Comparison of ENCODE assay signal across 9 mouse cellular contexts in genomic region chr12:69129634-69130310, GRCm38 (mm10). TPM values are rescaled to one million over a fixed set of nuclear protein-coding genes. Genes with fewer than 3 reads are reported as not detected.
A peak's percentile ranks its signal among the peaks of the same experiment; 100 is the strongest.
DNase-seq lines count a peak whose midpoint lies in the region; ATAC-seq and TF ChIP-seq lines count a peak whose summit lies in the region.
"Had no signal": no experiment of that assay in that cellular context is flagged by ENCODE, and none has a peak within 500 bp of the region (broad histone marks: within the 10 kb centered on the region; RNA-seq: fewer than 3 reads in every experiment).

No protein-coding gene starts in this region.

- no peak overlapping the region for H3K4me3 ChIP-seq in forebrain, embryonic 14.5 days (ENCODE audit: low read depth, low read length)
- H3K4me3 ChIP-seq in forebrain, embryonic 16.5 days (replicated peaks; ENCODE audit: low read length) = no peak overlapping the region
- 0 out of 2 replicates have a peak overlapping the region, but pooled peaks have one; percentile 7 for H3K4me3 ChIP-seq in spleen, adult 2 months (ENCODE audit: extremely low read depth, insufficient read depth, insufficient read length)
- H3K4me3 ChIP-seq in intestine, embryonic 16.5 days (ENCODE audit: low read length) = peak overlapping the region; percentile 26; the same call in 1 of the 2 replicates
- peak overlapping the region; percentile 39 for H3K4me3 ChIP-seq in small intestine, adult 2 months (ENCODE audit: low read depth, low read length)

- no peak for TF ChIP-seq CTCF in spleen, adult 2 months (IDR thresholded peaks at IDR 0.05; ENCODE audit: extremely low read depth, insufficient read depth, insufficient read length, insufficient replicate concordance)
- TF ChIP-seq CTCF in small intestine, adult 2 months (IDR thresholded peaks at IDR 0.05; ENCODE audit: extremely low read depth, insufficient read length, insufficient replicate concordance, low read depth, low read length) = no peak

- H3K27me3 ChIP-seq in forebrain, embryonic 14.5 days (replicated peaks; ENCODE audit: control insufficient read depth, insufficient read depth, low read length) = no peaks in the 10 kb centered on the region
- no peaks in the 10 kb centered on the region for H3K27me3 ChIP-seq in forebrain, embryonic 16.5 days (replicated peaks; ENCODE audit: control insufficient read depth, insufficient read depth, low read length)
- H3K27me3 ChIP-seq in spleen, adult 2 months (ENCODE audit: control insufficient read depth, insufficient read depth, low read length) = no peaks in the 10 kb centered on the region
- H3K27me3 ChIP-seq in intestine, embryonic 16.5 days (replicated peaks; ENCODE audit: control insufficient read depth, insufficient read depth, low read length) = no peaks in the 10 kb centered on the region
- no peaks in the 10 kb centered on the region for H3K27me3 ChIP-seq in small intestine, adult 2 months (ENCODE audit: control insufficient read depth, insufficient read depth, low read length)
- H3K27me3 ChIP-seq: CH12.LX had no signal

- H3K36me3 ChIP-seq in forebrain, embryonic 14.5 days (ENCODE audit: control insufficient read depth, insufficient read depth, low read length) = no peaks in the 10 kb centered on the region
- H3K36me3 ChIP-seq in forebrain, embryonic 16.5 days (ENCODE audit: control insufficient read depth, insufficient read depth) = no peaks in the 10 kb centered on the region
- no peaks in the 10 kb centered on the region for H3K36me3 ChIP-seq in spleen, adult 2 months (ENCODE audit: control insufficient read depth, insufficient read depth, low read length)
- no peaks in the 10 kb centered on the region for H3K36me3 ChIP-seq in intestine, embryonic 16.5 days (ENCODE audit: control insufficient read depth, insufficient read depth, low read length)
- H3K36me3 ChIP-seq in small intestine, adult 2 months (ENCODE audit: control insufficient read depth, insufficient read depth, low read length) = no peaks in the 10 kb centered on the region

- DNase-seq in forebrain, embryonic 14.5 days (ENCODE audit: low spot score) = peak; percentile 11
- no peak for DNase-seq in spleen, adult 2 months (ENCODE audit: low read depth in 1 of 2, low spot score in 2 of 2)
- no peak for DNase-seq in spleen, adult 12 weeks (ENCODE audit: low spot score)
- DNase-seq in cerebellum, adult 11 months = no peak
- no peak for DNase-seq in ovary, postnatal 14 days (ENCODE audit: low spot score)

- H3K9ac ChIP-seq in forebrain, embryonic 14.5 days (ENCODE audit: low read length) = no peak overlapping the region
- H3K9ac ChIP-seq in forebrain, embryonic 16.5 days (replicated peaks; ENCODE audit: low read depth, low read length) = no peak overlapping the region
- no peak overlapping the region for H3K9ac ChIP-seq in intestine, embryonic 16.5 days (ENCODE audit: low read depth, low read length)

- no peak overlapping the region for H3K4me2 ChIP-seq in forebrain, embryonic 14.5 days (ENCODE audit: low read length)
- no peak overlapping the region; the same call in 1 of the 2 replicates for H3K4me2 ChIP-seq in forebrain, embryonic 16.5 days (ENCODE audit: low read length)
- H3K4me2 ChIP-seq in intestine, embryonic 16.5 days (ENCODE audit: low read depth, low read length) = peak overlapping the region; percentile 25

- no peaks in the 10 kb centered on the region for H3K4me1 ChIP-seq in forebrain, embryonic 14.5 days (ENCODE audit: control insufficient read depth, insufficient read depth, low read length)
- 0 out of 2 replicates have a peak, but pooled peaks cover 3% of the 10 kb centered on the region for H3K4me1 ChIP-seq in forebrain, embryonic 16.5 days (replicated peaks; ENCODE audit: control insufficient read depth, insufficient read depth, low read length)
- no peaks in the 10 kb centered on the region for H3K4me1 ChIP-seq in spleen, adult 2 months (ENCODE audit: control insufficient read depth, insufficient read depth, insufficient read length)
- H3K4me1 ChIP-seq in intestine, embryonic 16.5 days (ENCODE audit: control insufficient read depth, insufficient read depth, low read length) = no peaks in the 10 kb centered on the region
- no peaks in the 10 kb centered on the region for H3K4me1 ChIP-seq in small intestine, adult 2 months (ENCODE audit: control insufficient read depth, insufficient read depth, insufficient read length, low read length)

- H3K9me3 ChIP-seq in forebrain, embryonic 14.5 days (replicated peaks; ENCODE audit: control insufficient read depth, low read length) = no peaks in the 10 kb centered on the region
- H3K9me3 ChIP-seq in forebrain, embryonic 16.5 days (ENCODE audit: control insufficient read depth, low read length) = no peaks in the 10 kb centered on the region
- no peaks in the 10 kb centered on the region for H3K9me3 ChIP-seq in intestine, embryonic 16.5 days (ENCODE audit: control insufficient read depth, low read length)

- 51% methylated on average over 18 of the region's 18 CpGs for WGBS in forebrain, embryonic 14.5 days
- WGBS in forebrain, embryonic 16.5 days = 43% methylated on average over 17 of the region's 18 CpGs
- WGBS in spleen, adult 2 months = 67% methylated on average over 18 of the region's 18 CpGs
- 41% methylated on average over 16 of the region's 18 CpGs for WGBS in intestine, embryonic 16.5 days
- WGBS in small intestine, adult 2 months = 31% methylated on average over 18 of the region's 18 CpGs

- ATAC-seq in forebrain, embryonic 14.5 days = peak; percentile 37; the same call in 1 of the 2 replicates
- ATAC-seq in forebrain, embryonic 16.5 days = no peak
- peak; percentile 21; the same call in 1 of the 2 replicates for ATAC-seq in intestine, embryonic 16.5 days

- no peak overlapping the region for H3K27ac ChIP-seq in forebrain, embryonic 14.5 days (ENCODE audit: low read depth, low read length)
- no peak overlapping the region for H3K27ac ChIP-seq in forebrain, embryonic 16.5 days (ENCODE audit: low read length)
- no peak overlapping the region for H3K27ac ChIP-seq in spleen, adult 2 months (ENCODE audit: insufficient read depth, low read length)
- H3K27ac ChIP-seq in intestine, embryonic 16.5 days (ENCODE audit: low read length) = no peak overlapping the region
- H3K27ac ChIP-seq in small intestine, adult 2 months (ENCODE audit: insufficient read depth, low read depth, low read length) = no peak overlapping the region

- TF ChIP-seq POLR2A in spleen, adult 2 months (IDR thresholded peaks at IDR 0.05; ENCODE audit: low read depth, low read length) = no peak
- TF ChIP-seq POLR2A in small intestine, adult 2 months (IDR thresholded peaks at IDR 0.05; ENCODE audit: low read depth, low read length) = no peak

RNA-seq across cellular contexts. Expression of gene Rps29, which starts 29.2 kb away (rescaled TPM):
- 1,099 and 1,463 TPM in 2 replicates for polyA plus RNA-seq in forebrain, embryonic 14.5 days (2014; fragmentation: Nextera tagmentation; extraction: Ambion mirVana)
- polyA plus RNA-seq in forebrain, embryonic 16.5 days (2015; fragmentation: Nextera tagmentation; extraction: Ambion mirVana) = 987 and 1,101 TPM in 2 replicates
- 1,903 and 2,009 TPM in 2 replicates for polyA plus RNA-seq in spleen, adult 2 months (2012; rRNA removed)
- polyA plus RNA-seq in intestine, embryonic 16.5 days (2015; fragmentation: Nextera tagmentation; extraction: Ambion mirVana) = 1,525 and 1,563 TPM in 2 replicates
- polyA plus RNA-seq in small intestine, adult 2 months (2012; rRNA removed) = 1,257 and 1,611 TPM in 2 replicates

RNA-seq across cellular contexts. Expression of gene Lrr1, which starts 38.8 kb away (rescaled TPM):
- 12.6 and 15.8 TPM in 2 replicates for polyA plus RNA-seq in forebrain, embryonic 14.5 days (2014; fragmentation: Nextera tagmentation; extraction: Ambion mirVana)
- 9.7 and 11.4 TPM in 2 replicates for polyA plus RNA-seq in forebrain, embryonic 16.5 days (2015; fragmentation: Nextera tagmentation; extraction: Ambion mirVana)
- 0.82 and 1.9 TPM in 2 replicates for polyA plus RNA-seq in spleen, adult 2 months (2012; rRNA removed)
- 13.2 and 17.3 TPM in 2 replicates for polyA plus RNA-seq in intestine, embryonic 16.5 days (2015; fragmentation: Nextera tagmentation; extraction: Ambion mirVana)
- 0.60 and 0.90 TPM in 2 replicates for polyA plus RNA-seq in small intestine, adult 2 months (2012; rRNA removed)

RNA-seq across cellular contexts. Expression of gene Rpl36al, which starts 54.1 kb away (rescaled TPM):
- 338 and 389 TPM in 2 replicates for polyA plus RNA-seq in forebrain, embryonic 14.5 days (2014; fragmentation: Nextera tagmentation; extraction: Ambion mirVana)
- 289 and 292 TPM in 2 replicates for polyA plus RNA-seq in forebrain, embryonic 16.5 days (2015; fragmentation: Nextera tagmentation; extraction: Ambion mirVana)
- 75.1 and 98.9 TPM in 2 replicates for polyA plus RNA-seq in spleen, adult 2 months (2012; rRNA removed)
- polyA plus RNA-seq in intestine, embryonic 16.5 days (2015; fragmentation: Nextera tagmentation; extraction: Ambion mirVana) = 602 and 654 TPM in 2 replicates
- 59.3 and 66.4 TPM in 2 replicates for polyA plus RNA-seq in small intestine, adult 2 months (2012; rRNA removed)

RNA-seq across cellular contexts. Expression of gene Mgat2, which starts 54.2 kb away (rescaled TPM):
- polyA plus RNA-seq in forebrain, embryonic 14.5 days (2014; fragmentation: Nextera tagmentation; extraction: Ambion mirVana) = 35.5 and 38.6 TPM in 2 replicates
- 32.6 and 37.8 TPM in 2 replicates for polyA plus RNA-seq in forebrain, embryonic 16.5 days (2015; fragmentation: Nextera tagmentation; extraction: Ambion mirVana)
- 14.8 and 17.9 TPM in 2 replicates for polyA plus RNA-seq in spleen, adult 2 months (2012; rRNA removed)
- polyA plus RNA-seq in intestine, embryonic 16.5 days (2015; fragmentation: Nextera tagmentation; extraction: Ambion mirVana) = 35.6 and 39.7 TPM in 2 replicates
- 19.1 and 20.6 TPM in 2 replicates for polyA plus RNA-seq in small intestine, adult 2 months (2012; rRNA removed)

Comparison
In these comparisons a context has a peak if more than half of its experiments do, and no peak if none do; other contexts are left out.
1. H3K4me3 ChIP-seq: peak in spleen, adult 2 months (single experiment), intestine, embryonic 16.5 days (single experiment) and small intestine, adult 2 months (single experiment); none in forebrain, embryonic 14.5 days (single experiment) and forebrain, embryonic 16.5 days (single experiment).